Mouse (Mus musculus) gastrocnemius, adult 8-10 months (tissue): Measurements from ENCODE around the gene Plekhh1. TPM values are rescaled to one million over a fixed set of nuclear protein-coding genes. Genes with fewer than 3 reads are reported as not detected.

ENCODE experiments used
- DNase-seq, 2 experiments: peaks; one replicate each; pipeline ENCODE4 v3.0.0; 2022; ENCODE audit warnings: low spot score in 2 of 2
- total RNA-seq, 4 experiments: library from RNA; stranded (reverse); gene quantifications; 2 replicates each; pipeline ENCODE4 v1.2.4; 2022

The Plekhh1 gene
- total RNA-seq: 1 to 10 TPM in 3 of 4 experiments, under 1 TPM in 1; 0.61 to 2.7 (median 1.5) TPM

DNA sequence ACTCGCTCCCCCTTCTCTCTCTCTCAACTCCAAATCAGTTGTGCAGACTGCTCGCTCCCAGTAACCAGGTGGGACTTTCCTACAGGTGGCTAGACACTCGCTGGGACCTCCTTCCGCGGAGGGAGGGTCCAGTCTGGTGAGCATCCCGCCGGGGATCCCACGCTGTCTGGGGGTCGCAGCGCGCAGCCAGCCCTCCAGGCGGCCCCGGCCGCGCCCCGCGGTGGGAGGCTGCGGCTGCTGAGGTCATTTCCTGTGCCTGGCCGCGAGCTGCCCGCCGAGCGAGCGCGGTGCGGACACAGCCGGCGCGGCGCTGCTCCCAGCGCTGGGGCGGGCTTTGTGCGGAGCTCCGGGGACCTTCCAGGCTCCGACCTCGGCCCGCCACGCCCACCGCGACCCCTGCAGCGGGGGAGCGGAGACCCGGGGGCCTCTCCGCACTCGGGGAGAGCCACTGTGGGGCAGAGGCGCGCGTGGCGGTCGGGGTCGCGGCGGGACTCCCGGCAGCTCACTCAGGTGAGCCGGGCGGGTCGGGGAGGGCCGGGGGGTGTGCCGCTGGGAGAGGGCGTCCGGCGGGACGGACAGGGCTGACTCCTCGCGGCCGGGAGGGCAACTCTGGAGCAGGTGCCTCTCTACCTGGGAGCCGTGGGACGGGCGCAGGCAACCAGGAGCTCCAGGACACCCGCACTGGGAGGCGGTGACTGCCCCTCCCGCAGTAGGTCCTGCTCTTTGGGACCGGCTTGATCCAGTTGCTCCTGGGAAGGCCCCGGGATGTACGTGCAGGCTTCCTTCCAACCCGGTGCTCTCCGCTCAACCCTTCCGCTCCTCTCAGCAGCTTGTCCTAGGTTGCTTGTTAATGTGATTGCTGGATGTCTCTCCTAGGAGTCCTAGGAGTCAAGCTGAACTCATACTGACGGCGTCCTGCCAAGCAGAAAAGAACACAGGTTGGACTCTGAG, at the start of gene Plekhh1:
TSS of gene Plekhh1 (plus strand) at position 253 of the 951 bp plus-strand sequence.
- DNase-seq: peak in 1 of 2 experiments; percentile 15

- no peak for DNase-seq
Measured at GRCm38 (mm10) chr12:78980683-78981091, 48.3 kb upstream of the Plekhh1 start.

DNA sequence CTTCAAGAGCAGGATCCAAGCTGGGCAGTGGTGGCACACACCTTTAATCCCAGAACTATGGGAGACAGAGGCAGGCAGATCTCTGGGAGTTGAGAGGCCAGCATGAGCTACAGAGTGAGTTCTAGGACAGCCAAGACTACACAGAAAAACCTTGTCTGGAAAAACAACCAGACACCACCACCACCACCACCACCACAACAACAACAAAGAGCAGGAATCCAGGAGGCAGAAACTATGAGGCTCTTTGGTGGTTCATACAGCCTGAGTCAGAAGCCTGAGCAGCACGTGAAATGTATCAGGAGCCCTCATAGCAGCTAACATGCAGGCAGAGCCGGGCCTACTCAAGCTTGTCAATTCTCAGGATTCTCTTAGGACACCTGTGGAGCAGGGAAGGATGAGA, 47.8 kb upstream of the Plekhh1 start:
- no peak for DNase-seq

- DNase-seq: peak in 1 of 2 experiments; percentile 33
Measured at GRCm38 (mm10) chr12:78981938-78982825, 46.8 kb upstream of the Plekhh1 start.

- DNase-seq: no peak
Measured at GRCm38 (mm10) chr12:78983296-78984034, 45.5 kb upstream of the Plekhh1 start.

GRCm38 (mm10) chr12:78984035-78984432, 44.9 kb upstream of the Plekhh1 start:
- peak; percentile 68 to 82 for DNase-seq

GRCm38 (mm10) chr12:78987581-78988081, 41.3 kb upstream of the Plekhh1 start:
- peak in 1 of 2 experiments; percentile 30 for DNase-seq

DNA sequence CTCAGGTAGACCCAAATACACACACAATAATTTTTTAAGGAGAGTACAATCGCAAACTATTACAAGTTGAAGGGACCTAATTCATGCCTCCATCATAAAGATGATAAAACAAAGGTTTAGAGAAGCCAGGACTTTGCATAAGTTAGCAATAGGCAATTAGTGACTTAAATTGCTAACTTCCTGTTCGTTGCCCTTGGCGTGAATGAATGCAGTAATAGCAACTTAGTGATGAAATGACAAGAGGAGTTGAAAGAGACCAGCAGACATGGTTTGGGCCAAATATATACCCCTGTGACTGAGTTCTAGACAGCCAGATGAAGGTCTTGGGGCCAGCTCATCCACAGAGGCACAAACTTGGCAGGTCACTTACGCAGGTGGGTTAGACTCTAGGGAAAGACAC, 32.7 kb upstream of the Plekhh1 start:
- DNase-seq: no peak

- DNase-seq: no peak
Measured at GRCm38 (mm10) chr12:78996711-78997110, 32.3 kb upstream of the Plekhh1 start.

- DNase-seq: no peak
Measured at GRCm38 (mm10) chr12:79002406-79002805, 26.6 kb upstream of the Plekhh1 start.

- no peak for DNase-seq
Measured at GRCm38 (mm10) chr12:79002978-79003377, 26.0 kb upstream of the Plekhh1 start.

DNA sequence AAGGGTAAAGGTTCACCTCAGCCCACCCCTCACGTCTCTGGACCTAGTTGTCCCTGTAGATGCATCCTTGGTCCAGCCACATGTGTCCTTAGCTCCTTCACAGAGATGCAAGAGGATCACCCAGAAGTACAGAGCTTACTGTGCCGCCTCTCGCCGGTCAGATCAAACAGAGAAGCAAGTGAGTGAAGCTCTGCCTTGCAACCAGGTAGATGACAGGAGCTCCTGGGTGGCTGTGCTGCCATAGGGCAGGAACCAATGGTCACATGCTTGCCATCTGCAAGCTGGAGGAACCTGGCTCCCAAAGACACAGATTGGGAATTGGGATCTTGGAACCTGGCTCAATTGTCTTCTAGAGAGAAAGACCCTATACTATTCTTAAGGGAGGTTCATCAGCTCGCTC, 23.5 kb upstream of the Plekhh1 start:
- DNase-seq: no peak

DNA sequence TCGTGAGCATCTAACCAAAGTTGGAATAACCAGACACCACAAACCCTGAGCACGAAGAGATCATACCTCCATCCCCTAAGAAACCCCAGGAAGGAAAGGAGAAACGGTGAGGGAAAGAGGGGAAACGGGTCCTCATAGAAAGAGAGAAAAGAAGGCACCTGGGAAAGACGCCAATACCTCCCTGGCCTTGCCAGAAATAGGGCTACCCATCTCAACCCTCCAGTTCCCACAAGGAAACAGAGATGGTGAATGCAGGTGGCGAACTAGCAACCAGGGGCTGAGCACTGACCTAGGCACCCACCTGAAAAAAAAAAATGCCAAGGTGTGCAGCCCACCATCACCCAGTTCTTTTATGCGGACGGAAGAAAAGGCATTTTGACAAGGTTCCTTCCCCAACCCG, 22.9 kb upstream of the Plekhh1 start:
- no peak for DNase-seq

DNA sequence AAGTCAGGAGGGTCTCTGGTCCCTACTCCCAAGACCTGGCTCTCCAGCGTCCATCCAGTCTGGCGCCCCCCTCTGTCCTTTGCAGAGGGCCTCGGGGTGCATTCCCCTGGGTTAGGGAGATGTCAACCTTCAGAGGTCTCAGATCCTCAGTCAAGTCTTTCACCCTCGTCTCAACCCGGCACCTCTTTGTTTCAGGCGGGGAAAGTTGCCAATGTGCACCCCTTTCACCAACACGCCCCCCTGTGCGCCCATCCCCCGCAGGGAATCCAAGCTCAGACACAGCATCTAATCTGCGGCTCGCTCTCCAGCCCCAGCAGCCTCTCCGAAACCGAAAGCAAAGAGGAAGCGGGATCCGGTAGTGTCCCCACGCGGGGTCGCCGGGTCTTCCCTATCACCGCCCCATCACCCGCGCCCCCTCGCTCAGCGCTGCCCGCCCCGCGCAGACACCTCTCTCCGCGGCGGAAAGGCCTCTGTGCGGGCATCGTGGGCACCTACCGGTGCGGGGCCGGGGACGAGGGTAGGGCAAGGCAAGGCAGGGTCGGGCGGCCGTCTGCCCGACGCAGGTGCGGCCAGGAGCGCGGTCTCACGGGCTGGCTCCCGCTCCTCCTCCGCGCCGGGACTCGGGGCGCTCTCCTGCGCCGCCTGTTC, 22.4 kb upstream of the Plekhh1 start:
- DNase-seq: peak in 1 of 2 experiments; percentile 12

DNA sequence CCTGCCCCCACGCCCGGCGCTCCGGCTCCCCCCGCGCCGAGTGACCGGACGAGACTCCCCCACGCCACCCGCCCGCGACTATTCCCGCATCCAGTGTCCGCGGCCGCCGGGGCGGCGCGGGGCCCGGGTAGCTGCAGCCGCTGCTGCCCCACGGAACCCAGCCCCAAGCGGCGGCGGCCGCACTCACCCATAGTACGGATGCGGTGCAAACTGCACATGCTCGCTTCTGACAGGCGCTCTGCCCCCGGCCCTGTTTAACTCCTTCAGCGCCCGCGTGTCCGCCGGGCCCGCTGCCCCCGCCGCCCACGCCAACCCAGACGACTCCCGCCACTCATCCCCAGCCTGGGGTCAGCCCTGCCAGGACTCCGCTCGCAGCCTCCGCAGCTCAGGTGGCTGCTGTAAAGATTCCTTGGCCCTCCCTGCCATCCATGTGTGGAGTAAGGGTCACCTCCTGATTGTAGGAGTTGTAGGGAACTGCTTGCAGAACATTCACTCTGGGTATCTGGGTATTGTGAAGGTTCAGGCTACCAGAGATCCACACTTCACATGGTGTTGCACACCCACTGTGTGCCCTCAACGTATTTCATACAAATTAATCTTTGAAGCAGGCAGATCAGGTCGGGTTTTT, 21.7 kb upstream of the Plekhh1 start, which contains the start of gene Tmem229b:
TSS of gene Tmem229b (minus strand) at position 502 of the 628 bp plus-strand sequence.
- DNase-seq: peak in 1 of 2 experiments; percentile 11

GRCm38 (mm10) chr12:79010569-79010968, 18.4 kb upstream of the Plekhh1 start:
- no peak for DNase-seq

GRCm38 (mm10) chr12:79016109-79016508, 12.9 kb upstream of the Plekhh1 start:
- DNase-seq: no peak

DNA sequence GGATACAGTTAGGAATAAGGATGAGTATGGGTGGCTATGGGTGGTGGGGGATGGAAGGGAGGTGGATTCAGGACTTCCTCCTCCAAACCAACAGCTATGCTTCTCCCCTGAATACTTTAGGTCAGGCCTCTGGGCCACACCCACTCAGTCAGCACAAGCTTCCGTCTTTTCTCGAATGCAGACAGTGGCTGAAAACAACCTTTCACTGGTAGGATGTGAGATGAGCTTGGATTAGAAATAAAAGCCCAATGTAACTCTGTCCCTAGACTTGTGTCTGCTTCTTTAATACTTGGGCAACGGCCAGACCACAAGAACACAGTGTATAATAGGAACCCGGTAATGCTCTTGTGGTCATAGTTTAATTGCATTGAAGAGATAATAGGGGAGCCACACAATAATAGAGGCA, 11.0 kb upstream of the Plekhh1 start:
- no peak for DNase-seq

GRCm38 (mm10) chr12:79021902-79022301, 7.1 kb upstream of the Plekhh1 start:
- DNase-seq: no peak

DNA sequence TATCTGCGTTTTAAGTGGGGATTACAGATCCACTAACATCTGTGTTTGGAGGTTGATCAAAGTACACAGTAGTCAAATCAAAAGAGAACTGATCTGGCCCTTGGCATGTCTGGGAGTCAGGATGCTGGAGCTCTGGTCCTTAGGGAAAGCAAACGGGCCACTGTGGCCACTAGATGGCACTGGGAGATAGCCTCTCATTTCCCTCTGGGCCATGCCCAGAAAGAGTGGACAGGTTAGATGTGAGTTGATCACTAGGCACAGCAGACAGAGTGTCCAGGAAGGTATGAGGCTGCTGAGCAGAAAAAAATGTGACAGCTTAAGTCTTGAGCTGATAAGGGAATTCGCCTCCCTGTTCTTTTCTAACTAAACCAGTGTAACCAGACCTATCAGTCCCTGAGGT, 6.1 kb upstream of the Plekhh1 start:
- DNase-seq: peak; percentile 29 to 52
